Mouse (Mus musculus) forebrain, embryonic 14.5 days (tissue): ENCODE measurements around the gene Apc2. TPM values are rescaled to one million over a fixed set of nuclear protein-coding genes. Genes with fewer than 3 reads are reported as not detected.

Experiments
- ATAC-seq: fragments of 200-750 bp; cut with Nextera tagmentation; 2 replicates; pipeline ENCODE4 v1.8.0; 2017; ENCODE audit warnings: mild to moderate bottlenecking, moderate library complexity
- DNase-seq: peaks from one replicate; pipeline ENCODE4 v3.0.0-alpha.2; 2015; ENCODE audit warnings: low spot score
- H3K27ac ChIP-seq: fragments of 300-500 bp; sonication (generic); 2 replicates; pipeline ENCODE4 v1.5.1; 2014; ENCODE audit warnings: low read depth, mild to moderate bottlenecking, control low read depth, low read length, moderate library complexity
- H3K27me3 ChIP-seq: fragments of 300-500 bp; sonication (generic); replicated peaks from 2 replicates; pipeline ENCODE4 v1.6.1; 2014; ENCODE audit warnings: low read length, control low read depth, mixed read lengths; ENCODE audit not compliant: control insufficient read depth, insufficient read depth
- H3K36me3 ChIP-seq: fragments of 300-500 bp; sonication (generic); 2 replicates; pipeline ENCODE4 v1.6.1; 2014; ENCODE audit warnings: low read length, control low read depth; ENCODE audit not compliant: control insufficient read depth, insufficient read depth
- H3K4me1 ChIP-seq: fragments of 300-500 bp; sonication (generic); 2 replicates; pipeline ENCODE4 v1.6.1; 2014; ENCODE audit warnings: antibody characterized with exemption, low read length, control low read depth; ENCODE audit not compliant: control insufficient read depth, insufficient read depth
- H3K4me2 ChIP-seq: fragments of 300-500 bp; sonication (generic); 2 replicates; pipeline ENCODE4 v1.6.1; 2014; ENCODE audit warnings: mild to moderate bottlenecking, control low read depth, low read length
- H3K4me3 ChIP-seq: fragments of 300-500 bp; sonication (generic); 2 replicates; pipeline ENCODE4 v1.5.1; 2014; ENCODE audit warnings: low read depth, low read length, control low read depth
- H3K9ac ChIP-seq: fragments of 300-500 bp; sonication (generic); 2 replicates; pipeline ENCODE4 v1.6.1; 2014; ENCODE audit warnings: mild to moderate bottlenecking, low read length, control low read depth, moderate library complexity
- H3K9me3 ChIP-seq: fragments of 300-500 bp; sonication (generic); replicated peaks from 2 replicates; pipeline ENCODE4 v1.6.1; 2016; ENCODE audit warnings: low read length, control low read depth, mixed read lengths; ENCODE audit not compliant: control insufficient read depth
- WGBS: fragments of 180-500 bp; shearing (Covaris S2); extraction: QIAGEN DNeasy Blood & Tissue Kit; methylation state at CpG from one replicate; pipeline ENCODE4 v1.1.7; 2014; 5-methylcytosine and 5-hydroxymethylcytosine counted together
- polyA plus RNA-seq: library from polyadenylated mRNA; unstranded; fragments of >200 nt; fragmentation: Nextera tagmentation; extraction: Ambion mirVana; gene quantifications from 2 replicates; pipeline ENCODE4 v1.2.1, GENCODE M21; 2014

The Apc2 gene
- polyA plus RNA-seq, 1 experiment from 2014 or later = 154 TPM

DNA sequence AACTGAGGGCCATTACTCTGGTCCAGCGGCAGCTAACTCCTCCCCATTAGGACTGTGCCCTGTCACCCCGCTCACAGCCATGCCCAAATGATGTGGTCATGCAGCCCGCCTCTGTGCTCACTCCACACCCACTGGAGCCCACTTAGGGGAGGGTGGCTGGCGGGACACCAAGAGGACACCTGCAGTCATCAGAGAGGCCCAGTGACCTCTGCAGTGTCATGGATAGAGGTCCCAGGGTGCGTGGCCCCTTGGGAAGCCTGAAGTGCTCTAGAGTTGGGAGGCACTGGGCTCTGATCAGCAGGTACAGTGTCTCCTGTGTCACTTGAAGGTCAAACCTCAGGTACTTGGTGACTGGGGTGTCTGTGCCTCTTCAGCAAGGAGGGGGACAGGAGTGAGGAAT lies 1.0 kb downstream of the Apc2 start:
- peak overlapping the region; percentile 35 for H3K4me3 ChIP-seq
- H3K4me1 ChIP-seq = peaks cover 36% of the 10 kb centered on the region
- peak overlapping the region; percentile 89 for H3K27ac ChIP-seq
- peak overlapping the region; percentile 62 for H3K9ac ChIP-seq
- no peaks in the 10 kb centered on the region for H3K9me3 ChIP-seq
- DNase-seq = no peak
- WGBS = 80% methylated on average over 5 of the region's 5 CpGs
- no peak for ATAC-seq
- peaks cover 24% of the 10 kb centered on the region for H3K36me3 ChIP-seq
- peak overlapping the region; percentile 57 for H3K4me2 ChIP-seq
- H3K27me3 ChIP-seq = no peaks in the 10 kb centered on the region

DNA sequence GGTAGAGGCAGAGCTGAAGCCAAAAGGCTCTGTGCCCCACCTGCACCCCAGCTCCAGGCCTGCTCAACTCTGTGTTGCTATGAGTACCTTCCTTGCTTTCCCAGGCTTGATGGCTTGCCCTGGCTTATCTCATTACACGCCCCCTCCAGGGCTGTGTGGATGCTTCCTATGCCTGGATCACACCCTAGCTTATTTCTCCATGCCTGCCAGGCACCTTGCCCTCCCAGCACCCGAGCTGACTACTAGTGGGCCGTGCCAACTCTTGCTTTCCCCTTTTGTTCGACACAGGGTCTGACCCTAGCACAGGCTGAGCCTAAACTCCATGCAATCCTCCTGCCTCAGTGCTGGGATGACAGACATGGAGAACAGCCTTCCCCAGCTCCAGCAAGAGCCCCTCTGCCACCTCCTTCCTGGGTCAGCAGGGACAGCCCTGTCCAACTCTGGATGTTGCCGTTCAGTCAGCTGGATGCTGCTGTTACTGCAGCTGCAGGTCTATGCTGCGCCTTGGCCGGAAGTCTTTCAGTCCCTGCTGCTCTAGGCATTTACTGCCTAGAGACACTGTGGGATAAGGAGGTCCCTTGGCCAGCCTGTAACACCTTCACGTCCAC lies 1.9 kb downstream of the Apc2 start:
- Histone ChIP-seq H3K27me3 (no peaks in the 10 kb centered on the region), H3K4me3 (no peak overlapping the region), H3K4me2 (peak overlapping the region; percentile 75), H3K27ac (peak overlapping the region; percentile 98; the same call in 1 of the 2 replicates), H3K36me3 (peaks cover 32% of the 10 kb centered on the region), H3K4me1 (peaks cover 43% of the 10 kb centered on the region), H3K9ac (peak overlapping the region; percentile 29; the same call in 1 of the 2 replicates), H3K9me3 (no peaks in the 10 kb centered on the region)
- DNase-seq (no peak), ATAC-seq (no peak)
- WGBS = 70% methylated on average over 8 of the region's 8 CpGs

DNA sequence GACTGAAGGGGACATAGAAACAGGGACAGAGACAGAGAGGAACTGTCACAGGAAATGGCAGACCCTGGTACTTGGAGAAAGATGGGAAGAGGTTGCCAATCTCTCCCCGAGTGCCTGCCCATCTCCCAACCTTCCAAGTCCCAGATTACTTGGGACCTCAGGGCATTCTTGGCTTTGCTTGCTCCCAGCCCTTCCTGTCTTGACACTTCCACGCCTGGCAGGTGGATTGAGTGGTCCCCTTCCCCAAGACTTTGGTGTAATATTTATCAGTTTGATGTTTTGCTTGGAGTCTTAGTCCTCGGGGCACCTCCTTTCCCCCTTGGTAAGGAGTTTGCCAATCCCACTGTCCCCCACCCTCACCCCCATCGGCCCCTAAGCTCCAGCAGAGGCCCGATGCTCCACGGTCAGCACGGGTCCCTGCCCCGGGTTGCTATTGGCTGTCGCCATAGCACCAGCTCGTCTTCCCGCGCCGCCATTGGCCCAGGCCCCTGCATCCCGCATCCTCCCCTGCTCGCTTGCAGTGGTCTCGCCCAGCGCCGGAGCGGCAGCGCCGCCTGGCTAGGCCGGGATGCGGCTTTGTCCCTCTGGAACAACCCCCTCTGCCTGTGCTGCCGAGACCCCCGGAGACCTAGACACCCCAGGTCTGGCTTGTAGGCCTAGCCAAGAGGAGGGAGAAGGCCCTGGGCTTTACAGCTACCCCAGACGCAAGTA lies 2.9 kb downstream of the Apc2 start:
- Histone ChIP-seq H3K4me2 (peak overlapping the region; percentile 75), H3K27me3 (no peaks in the 10 kb centered on the region), H3K9ac (peak overlapping the region; percentile 99), H3K27ac (peak overlapping the region; percentile 98), H3K9me3 (no peaks in the 10 kb centered on the region), H3K36me3 (peaks cover 37% of the 10 kb centered on the region), H3K4me3 (peak overlapping the region; percentile 74), H3K4me1 (peaks cover 39% of the 10 kb centered on the region)
- ATAC-seq = peak; percentile 83
- WGBS = 1% methylated on average over 26 of the region's 26 CpGs
- DNase-seq = peak; percentile 96

DNA sequence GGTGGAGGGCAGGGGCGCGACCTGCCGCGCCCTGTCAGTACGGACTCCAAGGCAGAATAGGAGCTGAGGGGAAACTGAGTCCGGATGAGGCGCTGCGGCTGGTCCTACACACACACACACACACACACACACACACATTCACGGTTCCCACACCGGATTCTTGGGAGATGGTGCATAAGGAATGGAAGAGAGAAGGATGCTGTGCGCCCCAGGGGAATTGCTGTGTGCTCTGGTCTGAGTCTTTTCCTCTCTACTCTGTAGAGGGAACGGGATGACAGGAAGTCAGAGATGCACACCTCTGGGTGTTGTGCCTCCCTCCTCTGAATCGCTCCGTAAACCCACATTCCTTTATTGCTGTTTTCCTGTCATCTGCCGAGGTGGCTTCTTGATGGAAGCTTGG lies 3.5 kb downstream of the Apc2 start:
- H3K4me2 ChIP-seq = peak overlapping the region; percentile 75
- DNase-seq (peak; percentile 49), ATAC-seq (peak; percentile 2; the same call in 1 of the 2 replicates)
- H3K27ac ChIP-seq = peak overlapping the region; percentile 98
- H3K4me1 ChIP-seq = peaks cover 39% of the 10 kb centered on the region
- peaks cover 37% of the 10 kb centered on the region for H3K36me3 ChIP-seq
- H3K4me3 ChIP-seq = peak overlapping the region; percentile 74
- 4% methylated on average over 13 of the region's 15 CpGs for WGBS
- H3K9ac ChIP-seq = peak overlapping the region; percentile 99
- no peaks in the 10 kb centered on the region for H3K9me3 ChIP-seq
- H3K27me3 ChIP-seq = no peaks in the 10 kb centered on the region

DNA sequence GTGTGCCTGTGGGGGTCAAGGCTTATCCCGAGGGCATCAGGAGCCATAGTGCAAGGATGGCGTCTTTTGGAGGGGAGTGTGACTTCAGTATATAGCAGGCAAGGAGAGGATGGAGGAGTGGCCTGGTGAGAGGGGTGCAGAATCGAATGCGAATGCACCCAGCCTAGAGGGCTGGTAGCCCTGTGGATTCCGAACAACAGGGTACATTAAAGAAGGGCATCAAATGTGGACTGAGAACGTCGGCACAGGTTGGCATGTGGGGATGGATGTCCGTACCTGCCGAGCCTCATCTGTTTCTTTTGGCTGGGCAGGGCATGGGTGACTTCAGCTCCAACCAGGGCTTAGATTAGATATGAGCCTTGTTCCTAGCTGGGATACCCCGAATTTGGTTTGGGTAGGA lies 4.0 kb downstream of the Apc2 start:
- Histone ChIP-seq H3K9ac (peak overlapping the region; percentile 99), H3K36me3 (peaks cover 37% of the 10 kb centered on the region), H3K27me3 (no peaks in the 10 kb centered on the region), H3K4me2 (peak overlapping the region; percentile 75), H3K4me3 (peak overlapping the region; percentile 74), H3K4me1 (peaks cover 44% of the 10 kb centered on the region), H3K9me3 (no peaks in the 10 kb centered on the region), H3K27ac (peak overlapping the region; percentile 98)
- ATAC-seq = no peak
- WGBS = 41% methylated on average over 10 of the region's 10 CpGs
- no peak for DNase-seq

DNA sequence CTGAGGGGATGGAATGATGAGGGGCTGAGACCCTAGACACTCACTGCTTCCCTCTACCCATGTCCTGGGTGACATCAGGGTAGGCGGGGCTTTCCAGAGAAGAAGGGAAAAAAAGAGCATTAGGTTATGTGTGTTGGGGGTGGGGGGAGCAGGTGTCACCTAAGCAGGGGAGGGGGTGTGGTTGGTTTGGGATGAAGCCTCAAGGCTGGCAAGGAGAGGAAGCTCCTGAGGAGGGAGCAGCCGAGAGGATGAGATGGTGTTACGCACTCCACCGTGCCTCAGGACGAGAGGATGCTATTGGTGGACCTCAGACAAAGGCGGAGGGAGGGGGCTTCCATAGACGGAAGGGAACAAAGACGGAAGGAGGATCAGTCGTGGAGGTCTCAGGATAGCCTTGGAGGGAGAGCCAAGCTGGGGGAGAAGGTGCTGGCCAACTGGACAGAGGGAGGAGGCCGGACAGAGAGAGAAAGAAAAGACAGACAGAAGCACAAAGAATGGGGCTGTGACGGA lies 5.0 kb downstream of the Apc2 start:
- WGBS = 5% methylated on average over 11 of the region's 11 CpGs
- DNase-seq (peak; percentile 95), ATAC-seq (peak; percentile 76)
- Histone ChIP-seq H3K27ac (peak overlapping the region; percentile 98), H3K9ac (peak overlapping the region; percentile 99), H3K4me2 (peak overlapping the region; percentile 75), H3K4me1 (peaks cover 41% of the 10 kb centered on the region), H3K27me3 (no peaks in the 10 kb centered on the region), H3K9me3 (no peaks in the 10 kb centered on the region), H3K36me3 (peaks cover 42% of the 10 kb centered on the region), H3K4me3 (peak overlapping the region; percentile 74)

DNA sequence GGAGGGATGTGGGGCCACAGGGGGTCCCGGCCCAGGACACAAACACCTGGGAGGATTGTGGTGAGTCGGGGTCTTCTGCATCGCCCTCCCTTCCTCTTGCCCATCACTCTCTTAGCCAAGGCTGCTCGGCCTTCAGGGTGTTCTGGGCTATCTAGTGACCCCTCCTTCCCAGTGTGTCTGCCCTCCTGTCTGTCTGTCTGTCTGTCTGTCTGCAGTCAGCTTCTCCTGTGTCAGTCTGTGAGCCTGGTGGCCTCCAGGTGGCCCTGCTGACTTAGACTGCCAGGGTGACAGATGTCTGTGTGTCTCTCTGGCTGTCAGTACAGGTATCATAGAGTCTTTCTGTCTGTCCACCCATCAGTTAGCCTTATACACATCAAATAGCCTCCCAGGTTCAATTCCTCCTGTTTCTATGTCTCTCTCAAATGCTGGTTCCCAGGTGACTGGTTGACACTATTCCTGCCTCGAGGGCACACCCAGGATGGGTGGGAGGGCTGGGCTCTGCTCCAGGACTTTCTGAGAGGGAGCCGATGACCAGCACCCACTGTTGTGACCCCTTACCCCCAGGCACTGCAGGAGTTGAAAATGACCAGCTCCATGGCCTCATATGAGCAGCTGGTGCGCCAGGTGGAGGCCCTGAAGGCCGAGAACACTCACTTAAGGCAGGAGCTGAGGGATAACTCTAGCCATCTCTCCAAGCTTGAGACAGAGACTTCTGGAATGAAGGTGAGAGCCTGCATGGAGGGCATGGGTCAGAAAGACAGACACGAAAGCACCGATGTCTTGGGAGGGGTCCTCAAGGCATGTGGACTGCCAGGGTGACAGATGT lies 5.7 kb downstream of the Apc2 start:
- Histone ChIP-seq H3K27ac (peak overlapping the region; percentile 98), H3K4me1 (peaks cover 39% of the 10 kb centered on the region), H3K4me2 (peak overlapping the region; percentile 75), H3K36me3 (peaks cover 49% of the 10 kb centered on the region), H3K9ac (peak overlapping the region; percentile 99), H3K9me3 (no peaks in the 10 kb centered on the region), H3K27me3 (no peaks in the 10 kb centered on the region), H3K4me3 (peak overlapping the region; percentile 74)
- ATAC-seq (no peak), DNase-seq (no peak)
- 71% methylated on average over 10 of the region's 10 CpGs for WGBS

DNA sequence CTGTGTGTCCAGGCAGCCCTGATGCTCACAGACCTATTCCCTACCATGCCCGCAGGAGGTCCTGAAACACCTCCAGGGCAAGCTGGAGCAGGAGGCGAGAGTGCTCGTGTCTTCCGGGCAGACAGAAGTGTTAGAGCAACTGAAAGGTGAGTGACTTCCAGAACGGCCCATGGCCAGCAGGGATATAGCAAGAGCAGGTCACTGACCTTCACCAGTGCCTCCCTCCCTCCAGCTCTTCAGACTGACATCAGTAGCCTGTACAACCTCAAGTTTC lies 6.2 kb downstream of the Apc2 start:
- Histone ChIP-seq H3K27me3 (no peaks in the 10 kb centered on the region), H3K9ac (peak overlapping the region; percentile 99), H3K27ac (peak overlapping the region; percentile 98), H3K4me1 (peaks cover 33% of the 10 kb centered on the region), H3K9me3 (no peaks in the 10 kb centered on the region), H3K4me3 (peak overlapping the region; percentile 74), H3K36me3 (peaks cover 55% of the 10 kb centered on the region), H3K4me2 (peak overlapping the region; percentile 75)
- 72% methylated on average over 5 of the region's 5 CpGs for WGBS
- DNase-seq (no peak), ATAC-seq (no peak)
